Mouse (Mus musculus): ENCODE measurements at regions not wholly inside any gene's neighbourhood (a gene's known extent, or its start where the extent isn't known, plus 50 kb on each side); places are given as distances from the start of the nearest gene placed in this dataset.

- Histone ChIP-seq H3K4me2 (no peak overlapping the region), H3K4me1 (no peaks in the 10 kb centered on the region), H3K9ac (no peak overlapping the region), H3K9me3 (replicated peaks) (no peaks in the 10 kb centered on the region), H3K36me3 (ENCODE audit: poor library complexity, severe bottlenecking) (no peaks in the 10 kb centered on the region), H3K27me3 (no peaks in the 10 kb centered on the region), H3K27ac (no peak overlapping the region), H3K4me3 (no peak overlapping the region)
- WGBS = 20% methylated on average over 4 of the region's 4 CpGs
- ATAC-seq = no peak
Measured at GRCm38 (mm10) chr4:69838940-69839339, 571.3 kb downstream of the Cdk5rap2 start.

- no peak overlapping the region for H3K4me2 ChIP-seq
- WGBS = 20% methylated on average over 3 of the region's 3 CpGs
- ATAC-seq = no peak; the same call in 1 of the 2 replicates
Measured at GRCm38 (mm10) chr4:69824903-69825268, 585.4 kb downstream of the Cdk5rap2 start.

GRCm38 (mm10) chr4:69824215-69824902 is 585.9 kb downstream of the Cdk5rap2 start:
- Histone ChIP-seq H3K4me2 (peak overlapping the region; percentile 4; the same call in 1 of the 2 replicates), H3K27me3 (no peaks in the 10 kb centered on the region), H3K27ac (peak overlapping the region; percentile 51), H3K4me3 (no peak overlapping the region), H3K4me1 (peaks cover 19% of the 10 kb centered on the region), H3K9me3 (replicated peaks) (no peaks in the 10 kb centered on the region), H3K9ac (no peak overlapping the region), H3K36me3 (ENCODE audit: poor library complexity, severe bottlenecking) (no peaks in the 10 kb centered on the region)
- WGBS = 4% methylated on average over 6 of the region's 6 CpGs
- peak; percentile 85 for ATAC-seq

More at GRCm38 (mm10) chr4:69824903-69825268, 585.4 kb downstream of the Cdk5rap2 start:
- Histone ChIP-seq H3K4me1 (peaks cover 19% of the 10 kb centered on the region), H3K27ac (peak overlapping the region; percentile 48), H3K9ac (no peak overlapping the region), H3K27me3 (no peaks in the 10 kb centered on the region), H3K36me3 (ENCODE audit: poor library complexity, severe bottlenecking) (no peaks in the 10 kb centered on the region), H3K9me3 (replicated peaks) (no peaks in the 10 kb centered on the region), H3K4me3 (no peak overlapping the region)

- H3K4me2 ChIP-seq = no peak overlapping the region
- no peaks in the 10 kb centered on the region for H3K9me3 ChIP-seq (replicated peaks)
- H3K4me3 ChIP-seq = no peak overlapping the region
- ATAC-seq = peak; percentile 42; the same call in 1 of the 2 replicates
- WGBS = 16% methylated on average over 1 of the region's 1 CpGs
- no peaks in the 10 kb centered on the region for H3K36me3 ChIP-seq (ENCODE audit: poor library complexity, severe bottlenecking)
- H3K4me1 ChIP-seq = peaks cover 19% of the 10 kb centered on the region
- no peak overlapping the region for H3K9ac ChIP-seq
- no peaks in the 10 kb centered on the region for H3K27me3 ChIP-seq
- H3K27ac ChIP-seq = no peak overlapping the region
Measured at GRCm38 (mm10) chr4:69823311-69823940, 586.8 kb downstream of the Cdk5rap2 start.

- Histone ChIP-seq H3K9me3 (replicated peaks) (no peaks in the 10 kb centered on the region), H3K4me1 (peaks cover 8% of the 10 kb centered on the region), H3K27me3 (no peaks in the 10 kb centered on the region), H3K36me3 (ENCODE audit: poor library complexity, severe bottlenecking) (no peaks in the 10 kb centered on the region), H3K27ac (no peak overlapping the region), H3K4me2 (no peak overlapping the region), H3K4me3 (no peak overlapping the region), H3K9ac (no peak overlapping the region)
- 6% methylated on average over 3 of the region's 3 CpGs for WGBS
- ATAC-seq = no peak
Measured at GRCm38 (mm10) chr4:69818885-69819284, 591.4 kb downstream of the Cdk5rap2 start.

GRCm38 (mm10) chr4:69785481-69786050 is 624.7 kb downstream of the Cdk5rap2 start:
- H3K4me3 ChIP-seq = no peak overlapping the region
- H3K9me3 ChIP-seq (replicated peaks) = no peaks in the 10 kb centered on the region
- no peak overlapping the region for H3K4me2 ChIP-seq
- ATAC-seq = no peak
- H3K4me1 ChIP-seq = no peaks in the 10 kb centered on the region
- WGBS = 91% methylated on average over 7 of the region's 7 CpGs
- no peak overlapping the region for H3K27ac ChIP-seq
- H3K36me3 ChIP-seq (ENCODE audit: poor library complexity, severe bottlenecking) = no peaks in the 10 kb centered on the region
- no peak overlapping the region for H3K9ac ChIP-seq
- H3K27me3 ChIP-seq = no peaks in the 10 kb centered on the region

GRCm38 (mm10) chr4:69781258-69781657 is 629.0 kb downstream of the Cdk5rap2 start:
- no peak for ATAC-seq
- no peaks in the 10 kb centered on the region for H3K9me3 ChIP-seq (replicated peaks)
- WGBS = 71% methylated on average over 8 of the region's 8 CpGs

GRCm38 (mm10) chr4:69761841-69762240 is 648.4 kb downstream of the Cdk5rap2 start:
- no peaks in the 10 kb centered on the region for H3K36me3 ChIP-seq (ENCODE audit: poor library complexity, severe bottlenecking)
- 82% methylated on average over 3 of the region's 3 CpGs for WGBS
- no peak overlapping the region for H3K4me2 ChIP-seq
- H3K4me3 ChIP-seq = no peak overlapping the region
- H3K27ac ChIP-seq = no peak overlapping the region
- H3K4me1 ChIP-seq = no peaks in the 10 kb centered on the region
- H3K9me3 ChIP-seq (replicated peaks) = no peaks in the 10 kb centered on the region
- H3K27me3 ChIP-seq = no peaks in the 10 kb centered on the region
- no peak for ATAC-seq
- no peak overlapping the region for H3K9ac ChIP-seq

More at GRCm38 (mm10) chr4:69781258-69781657, 629.0 kb downstream of the Cdk5rap2 start:
- H3K27ac ChIP-seq = no peak overlapping the region
- no peak overlapping the region for H3K4me2 ChIP-seq
- no peak overlapping the region for H3K9ac ChIP-seq
- no peaks in the 10 kb centered on the region for H3K36me3 ChIP-seq (ENCODE audit: poor library complexity, severe bottlenecking)
- no peaks in the 10 kb centered on the region for H3K27me3 ChIP-seq
- H3K4me1 ChIP-seq = no peaks in the 10 kb centered on the region
- no peak overlapping the region for H3K4me3 ChIP-seq

- Histone ChIP-seq H3K9ac (no peak overlapping the region), H3K9me3 (replicated peaks) (no peaks in the 10 kb centered on the region), H3K4me1 (no peaks in the 10 kb centered on the region), H3K27ac (no peak overlapping the region), H3K27me3 (no peaks in the 10 kb centered on the region), H3K4me2 (no peak overlapping the region), H3K4me3 (no peak overlapping the region), H3K36me3 (ENCODE audit: poor library complexity, severe bottlenecking) (no peaks in the 10 kb centered on the region)
- WGBS = 88% methylated on average over 2 of the region's 2 CpGs
- ATAC-seq = no peak
Measured at GRCm38 (mm10) chr4:69759596-69759995, 650.6 kb downstream of the Cdk5rap2 start.

GRCm38 (mm10) chr4:69754567-69754966 is 655.7 kb downstream of the Cdk5rap2 start:
- 75% methylated on average over 2 of the region's 2 CpGs for WGBS
- H3K4me1 ChIP-seq = no peaks in the 10 kb centered on the region
- no peak overlapping the region for H3K9ac ChIP-seq
- peak; percentile 65; the same call in 1 of the 2 replicates for ATAC-seq
- H3K4me2 ChIP-seq = no peak overlapping the region
- no peak overlapping the region for H3K4me3 ChIP-seq
- H3K27me3 ChIP-seq = no peaks in the 10 kb centered on the region
- H3K27ac ChIP-seq = no peak overlapping the region
- no peaks in the 10 kb centered on the region for H3K9me3 ChIP-seq (replicated peaks)
- no peaks in the 10 kb centered on the region for H3K36me3 ChIP-seq (ENCODE audit: poor library complexity, severe bottlenecking)

GRCm38 (mm10) chr4:69753086-69753485 is 657.2 kb downstream of the Cdk5rap2 start:
- 88% methylated on average over 3 of the region's 3 CpGs for WGBS
- no peak overlapping the region for H3K9ac ChIP-seq
- no peaks in the 10 kb centered on the region for H3K9me3 ChIP-seq (replicated peaks)
- no peaks in the 10 kb centered on the region for H3K27me3 ChIP-seq
- no peak for ATAC-seq
- no peak overlapping the region for H3K4me2 ChIP-seq
- no peak overlapping the region for H3K4me3 ChIP-seq
- no peaks in the 10 kb centered on the region for H3K36me3 ChIP-seq (ENCODE audit: poor library complexity, severe bottlenecking)
- H3K4me1 ChIP-seq = no peaks in the 10 kb centered on the region
- H3K27ac ChIP-seq = no peak overlapping the region

- no peak; the same call in 1 of the 2 replicates for ATAC-seq
- no peaks in the 10 kb centered on the region for H3K4me1 ChIP-seq
- no peak overlapping the region for H3K4me3 ChIP-seq
- no peak overlapping the region for H3K4me2 ChIP-seq
- 82% methylated on average over 7 of the region's 7 CpGs for WGBS
- H3K9me3 ChIP-seq (replicated peaks) = no peaks in the 10 kb centered on the region
- H3K27me3 ChIP-seq = no peaks in the 10 kb centered on the region
- no peak overlapping the region for H3K9ac ChIP-seq
- no peaks in the 10 kb centered on the region for H3K36me3 ChIP-seq (ENCODE audit: poor library complexity, severe bottlenecking)
- H3K27ac ChIP-seq = no peak overlapping the region
Measured at GRCm38 (mm10) chr4:69739833-69740510, 670.3 kb downstream of the Cdk5rap2 start.

Measured in forebrain, embryonic 13.5 days (tissue).